Mouse (Mus musculus) midbrain, embryonic 12.5 days (tissue): ENCODE measurements at regions not wholly inside any gene's neighbourhood (a gene's known extent, or its start where the extent isn't known, plus 50 kb on each side); places are given as distances from the start of the nearest gene placed in this dataset.
"Not testable (repeated sequence)": the region's sequence is repeated elsewhere in the genome, so short reads cannot be mapped to it uniquely, and the experiment has no call there.

Source experiments
- ATAC-seq: fragments of 200-750 bp; cut with Nextera tagmentation; 2 replicates; pipeline ENCODE4 v1.8.0; 2017; ENCODE audit warnings: low read depth, moderate TSS enrichment, moderate library complexity; ENCODE audit not compliant: low FRiP score
- H3K27ac ChIP-seq: fragments of 300-500 bp; sonication (generic); replicated peaks from 2 replicates; pipeline ENCODE4 v1.5.1; 2016; ENCODE audit warnings: mild to moderate bottlenecking
- H3K27me3 ChIP-seq: fragments of 300-500 bp; sonication (generic); 2 replicates; pipeline ENCODE4 v1.6.1; 2016; ENCODE audit warnings: mild to moderate bottlenecking
- H3K36me3 ChIP-seq: fragments of 300-500 bp; sonication (generic); 2 replicates; pipeline ENCODE4 v1.6.1; 2016
- H3K4me1 ChIP-seq: fragments of 300-500 bp; sonication (generic); 2 replicates; pipeline ENCODE4 v1.6.1; 2016
- H3K4me2 ChIP-seq: fragments of 300-500 bp; sonication (generic); replicated peaks from 2 replicates; pipeline ENCODE4 v1.6.1; 2016; ENCODE audit warnings: mild to moderate bottlenecking, moderate library complexity
- H3K4me3 ChIP-seq: fragments of 300-500 bp; sonication (generic); 2 replicates; pipeline ENCODE4 v1.5.1; 2016; ENCODE audit warnings: mild to moderate bottlenecking
- H3K9ac ChIP-seq: fragments of 300-500 bp; sonication (generic); replicated peaks from 2 replicates; pipeline ENCODE4 v1.6.1; 2016; ENCODE audit warnings: mild to moderate bottlenecking, moderate library complexity
- H3K9me3 ChIP-seq: fragments of 300-500 bp; sonication (generic); 2 replicates; pipeline ENCODE4 v1.6.1; 2016; ENCODE audit warnings: mild to moderate bottlenecking
- WGBS: fragments of 180-500 bp; shearing (Covaris S2); methylation state at CpG from one replicate; pipeline ENCODE4 v1.1.7; 2016; 5-methylcytosine and 5-hydroxymethylcytosine counted together

DNA sequence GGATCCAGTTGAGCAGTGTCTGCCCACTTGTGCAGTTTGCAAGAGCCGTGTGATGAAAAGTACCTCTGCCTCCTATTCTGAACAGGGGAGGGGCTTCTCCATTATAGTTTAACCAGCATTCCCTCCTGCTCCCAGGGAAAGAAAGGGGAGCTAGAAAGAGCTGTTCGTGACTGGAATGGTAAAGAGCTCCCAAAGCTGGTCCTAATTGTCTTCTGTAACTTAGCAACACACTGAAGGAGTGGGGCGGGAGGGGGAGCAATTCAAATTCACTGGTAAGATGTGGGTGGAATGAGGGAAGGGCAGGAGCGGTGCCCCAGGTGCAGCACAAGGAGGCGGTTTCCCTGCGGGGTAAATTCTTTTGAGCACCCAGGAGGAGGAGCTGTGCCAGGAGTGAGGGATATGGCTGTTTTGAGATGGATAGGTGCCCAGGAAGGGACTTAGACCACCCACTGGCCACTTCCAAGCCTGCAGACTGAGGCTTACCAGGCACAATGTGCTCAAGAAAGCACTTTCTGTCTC lies 79.5 kb upstream of the Spata13 start:
- Histone ChIP-seq H3K4me2 (peak overlapping the region; percentile 41), H3K27me3 (no peaks in the 10 kb centered on the region), H3K4me1 (peaks cover 38% of the 10 kb centered on the region), H3K9ac (0 out of 2 replicates have a peak overlapping the region, but pooled peaks have one; percentile 15), H3K4me3 (no peak overlapping the region), H3K36me3 (no peaks in the 10 kb centered on the region), H3K9me3 (no peaks in the 10 kb centered on the region), H3K27ac (peak overlapping the region; percentile 94)
- peak; percentile 93 for ATAC-seq
- WGBS = 8% methylated on average over 6 of the region's 6 CpGs

DNA sequence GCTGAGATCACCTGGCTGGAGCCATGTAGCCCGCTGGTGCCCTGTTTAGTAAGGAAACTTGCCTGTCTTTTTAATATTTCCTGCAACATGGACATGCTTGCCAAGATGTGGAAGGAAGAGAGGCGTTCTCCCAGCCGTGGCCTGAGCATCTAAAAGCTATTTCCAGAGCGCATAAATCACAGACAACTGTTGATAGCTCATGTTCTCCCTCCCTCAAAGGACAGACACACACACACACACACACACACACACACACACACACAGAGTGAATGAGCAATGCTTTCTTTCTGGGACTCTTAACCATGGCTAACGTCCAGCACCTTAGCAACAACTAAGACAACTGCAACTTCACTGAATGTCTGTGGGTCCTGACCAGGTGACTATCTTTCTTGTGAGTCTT lies 77.3 kb upstream of the Spata13 start:
- no peak overlapping the region for H3K4me2 ChIP-seq
- no peak overlapping the region for H3K4me3 ChIP-seq
- H3K4me1 ChIP-seq = peaks cover 38% of the 10 kb centered on the region
- H3K9me3 ChIP-seq = no peaks in the 10 kb centered on the region
- 84% methylated on average over 5 of the region's 5 CpGs for WGBS
- H3K27me3 ChIP-seq = no peaks in the 10 kb centered on the region
- no peak overlapping the region for H3K27ac ChIP-seq
- no peaks in the 10 kb centered on the region for H3K36me3 ChIP-seq
- no peak for ATAC-seq
- H3K9ac ChIP-seq = no peak overlapping the region

DNA sequence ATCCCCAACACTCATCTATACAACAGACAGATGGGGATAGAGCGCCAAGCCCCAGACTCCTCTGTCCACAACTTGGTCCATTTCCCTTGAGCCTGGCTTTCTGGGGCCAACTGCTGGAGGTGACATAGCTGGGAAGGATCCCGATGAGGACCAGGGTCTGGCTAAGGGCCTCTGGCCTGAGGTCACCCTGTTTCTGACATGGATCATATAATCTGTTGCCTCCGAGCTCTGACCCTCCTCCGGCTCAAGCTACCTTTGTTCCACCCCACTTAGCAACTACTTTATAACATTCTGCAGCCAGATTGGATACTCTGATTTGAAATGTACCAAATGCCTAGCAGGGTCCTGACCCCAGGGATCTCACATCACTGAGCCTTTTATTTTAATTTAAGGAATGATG lies 76.8 kb upstream of the Spata13 start:
- Histone ChIP-seq H3K4me1 (peaks cover 38% of the 10 kb centered on the region), H3K36me3 (no peaks in the 10 kb centered on the region), H3K27me3 (no peaks in the 10 kb centered on the region), H3K9me3 (no peaks in the 10 kb centered on the region), H3K4me3 (no peak overlapping the region), H3K4me2 (no peak overlapping the region), H3K27ac (no peak overlapping the region), H3K9ac (no peak overlapping the region)
- no peak for ATAC-seq
- WGBS = 61% methylated on average over 4 of the region's 4 CpGs

DNA sequence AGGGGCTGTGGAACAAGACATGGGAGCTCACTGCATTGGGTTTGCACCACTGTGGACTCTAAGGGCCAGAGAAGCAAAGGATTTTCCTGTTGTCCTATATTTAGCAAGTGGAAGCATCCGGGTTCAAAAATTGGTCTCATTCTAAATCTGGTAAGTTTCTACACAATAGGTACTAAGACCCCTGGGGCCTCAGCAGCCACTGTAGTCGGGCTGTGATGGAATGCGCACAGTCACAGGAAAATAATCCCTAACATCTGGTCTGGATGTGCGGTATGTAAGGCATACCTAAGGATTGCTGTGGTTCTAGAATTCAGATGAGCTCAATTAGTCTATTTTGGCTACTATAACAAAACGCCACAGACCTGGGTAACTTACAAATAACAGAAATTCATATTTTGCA lies 74.4 kb upstream of the Spata13 start:
- no peak for ATAC-seq
- H3K27me3 ChIP-seq = no peaks in the 10 kb centered on the region
- WGBS = 77% methylated on average over 5 of the region's 5 CpGs
- peaks cover 26% of the 10 kb centered on the region for H3K4me1 ChIP-seq
- H3K36me3 ChIP-seq = no peaks in the 10 kb centered on the region
- H3K27ac ChIP-seq = no peak overlapping the region
- H3K9me3 ChIP-seq = no peaks in the 10 kb centered on the region
- H3K4me3 ChIP-seq = no peak overlapping the region
- H3K4me2 ChIP-seq = no peak overlapping the region
- no peak overlapping the region for H3K9ac ChIP-seq

DNA sequence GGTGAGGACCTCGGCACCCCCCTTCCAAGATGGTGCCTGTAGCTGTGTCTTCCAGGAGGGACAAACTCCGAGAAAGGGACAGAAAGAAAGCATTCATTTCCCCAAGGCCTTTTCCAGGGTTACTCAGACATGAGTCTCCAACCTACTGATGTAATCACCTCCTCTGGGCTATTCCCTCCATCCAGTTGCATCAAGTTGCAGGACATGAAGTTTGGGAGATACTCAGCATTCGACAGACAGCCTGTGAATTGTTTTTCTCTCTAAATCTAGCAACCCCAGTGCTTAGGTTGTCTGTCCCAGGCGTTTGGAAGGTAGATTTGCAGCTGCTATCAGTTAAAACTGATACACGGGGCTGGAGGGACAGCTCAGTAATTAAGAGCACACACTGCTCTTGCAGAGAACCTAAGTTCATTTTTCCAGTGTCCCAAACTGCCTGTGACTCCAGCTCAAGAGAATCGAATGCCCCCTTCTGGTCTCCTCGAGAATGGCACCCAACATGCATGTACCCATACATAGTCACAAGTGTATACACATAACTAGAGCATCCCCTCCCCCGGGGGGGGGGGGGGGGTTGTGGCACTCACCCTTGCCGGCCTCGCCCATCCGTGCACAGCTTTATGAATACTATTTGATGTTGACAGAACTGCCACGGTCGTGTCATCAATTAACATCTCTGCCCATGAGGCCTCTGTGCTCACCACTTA lies 73.8 kb upstream of the Spata13 start:
- Histone ChIP-seq H3K4me2 (no peak overlapping the region), H3K4me3 (no peak overlapping the region), H3K9me3 (no peaks in the 10 kb centered on the region), H3K9ac (no peak overlapping the region), H3K27me3 (no peaks in the 10 kb centered on the region), H3K4me1 (peaks cover 20% of the 10 kb centered on the region), H3K36me3 (no peaks in the 10 kb centered on the region), H3K27ac (no peak overlapping the region)
- no peak for ATAC-seq
- 80% methylated on average over 13 of the region's 13 CpGs for WGBS

DNA sequence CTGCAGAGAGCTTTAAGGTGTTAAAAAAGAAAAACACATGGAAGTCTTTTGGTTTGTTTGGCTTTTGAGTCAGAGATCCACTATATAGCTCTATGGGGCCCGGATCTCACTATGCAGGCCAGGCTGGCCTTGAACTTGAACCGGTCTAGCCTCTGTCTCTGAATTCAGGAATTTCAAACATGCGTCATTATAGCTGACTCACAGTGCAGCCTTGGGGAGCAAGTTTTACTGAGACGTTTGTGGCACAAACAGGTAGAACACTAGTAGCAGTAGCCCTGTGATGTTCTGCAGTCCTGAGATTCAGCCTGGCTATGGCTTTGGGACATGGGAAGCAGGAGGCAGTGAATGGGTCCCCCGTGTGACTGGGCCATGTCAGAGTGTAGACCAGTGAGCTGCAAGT lies 57.5 kb upstream of the Spata13 start:
- H3K27me3 ChIP-seq = no peaks in the 10 kb centered on the region
- H3K4me3 ChIP-seq = no peak overlapping the region
- no peak for ATAC-seq
- H3K4me1 ChIP-seq = no peaks in the 10 kb centered on the region
- no peaks in the 10 kb centered on the region for H3K36me3 ChIP-seq
- H3K27ac ChIP-seq = no peak overlapping the region
- H3K4me2 ChIP-seq = no peak overlapping the region
- H3K9ac ChIP-seq = no peak overlapping the region
- 0 out of 2 replicates have a peak, but pooled peaks cover 3% of the 10 kb centered on the region for H3K9me3 ChIP-seq
- WGBS = 86% methylated on average over 5 of the region's 5 CpGs

DNA sequence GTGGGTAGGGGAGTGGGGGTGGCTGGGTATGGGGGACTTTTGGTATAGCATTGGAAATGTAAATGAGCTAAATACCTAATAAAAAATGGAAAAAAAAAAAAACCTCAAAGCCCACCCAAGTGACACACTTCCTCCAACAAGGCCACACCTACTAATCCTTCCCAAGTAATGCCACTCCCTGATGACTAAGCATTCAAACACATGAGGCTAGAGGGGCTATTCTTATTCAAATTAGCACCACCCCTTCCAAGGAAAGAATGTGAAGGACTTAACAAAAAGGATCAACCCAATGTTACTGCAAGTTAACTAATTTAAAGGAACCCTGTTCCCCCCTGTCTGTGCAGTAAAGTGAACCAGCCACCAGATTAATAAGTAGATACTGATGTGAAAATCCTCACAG lies 53.7 kb upstream of the Spata13 start:
- not testable (repeated sequence) for H3K9ac ChIP-seq, H3K4me2 ChIP-seq, H3K9me3 ChIP-seq, H3K36me3 ChIP-seq, H3K4me3 ChIP-seq, H3K27me3 ChIP-seq, H3K4me1 ChIP-seq, H3K27ac ChIP-seq, ATAC-seq
